Mouse (Mus musculus) neural tube, embryonic 12.5 days (tissue): ENCODE results near the gene Stn1. TPM values are rescaled to one million over a fixed set of nuclear protein-coding genes. Genes with fewer than 3 reads are reported as not detected.

Source experiments
- ATAC-seq: fragments of 200-750 bp; cut with Nextera tagmentation; 2 replicates; pipeline ENCODE4 v1.8.0; 2017; ENCODE audit warnings: low read depth, mild to moderate bottlenecking, moderate TSS enrichment, moderate library complexity; ENCODE audit not compliant: low FRiP score
- H3K27ac ChIP-seq: fragments of 300-500 bp; sonication (generic); 2 replicates; pipeline ENCODE4 v1.5.1; 2016
- H3K27me3 ChIP-seq: fragments of 300-500 bp; sonication (generic); replicated peaks from 2 replicates; pipeline ENCODE4 v1.6.1; 2016; ENCODE audit warnings: mild to moderate bottlenecking
- H3K36me3 ChIP-seq: fragments of 300-500 bp; sonication (generic); 2 replicates; pipeline ENCODE4 v1.6.1; 2016; ENCODE audit warnings: mild to moderate bottlenecking
- H3K4me1 ChIP-seq: fragments of 300-500 bp; sonication (generic); 2 replicates; pipeline ENCODE4 v1.6.1; 2016
- H3K4me2 ChIP-seq: fragments of 300-500 bp; sonication (generic); replicated peaks from 2 replicates; pipeline ENCODE4 v1.6.1; 2016; ENCODE audit warnings: mild to moderate bottlenecking
- H3K4me3 ChIP-seq: fragments of 300-500 bp; sonication (generic); 2 replicates; pipeline ENCODE4 v1.5.1; 2016
- H3K9ac ChIP-seq: fragments of 300-500 bp; sonication (generic); 2 replicates; pipeline ENCODE4 v1.6.1; 2016; ENCODE audit warnings: mild to moderate bottlenecking
- H3K9me3 ChIP-seq: fragments of 300-500 bp; sonication (generic); 2 replicates; pipeline ENCODE4 v1.6.1; 2016; ENCODE audit warnings: mild to moderate bottlenecking
- WGBS: fragments of 180-500 bp; shearing (Covaris S2); methylation state at CpG from one replicate; pipeline ENCODE4 v1.1.7; 2016; 5-methylcytosine and 5-hydroxymethylcytosine counted together
- polyA plus RNA-seq: library from polyadenylated mRNA; unstranded; fragments of >200 nt; fragmentation: Nextera tagmentation; extraction: Ambion mirVana; gene quantifications from 2 replicates; pipeline ENCODE4 v1.2.1, GENCODE M21; 2016

Gene Stn1
- polyA plus RNA-seq, 1 experiment from 2014 or later: 38.4 TPM

- H3K9ac ChIP-seq: no peak overlapping the region
- no peaks in the 10 kb centered on the region for H3K4me1 ChIP-seq
- 75% methylated on average over 13 of the region's 13 CpGs for WGBS
- H3K27ac ChIP-seq: no peak overlapping the region
- no peak for ATAC-seq
- H3K4me2 ChIP-seq: no peak overlapping the region
- no peaks in the 10 kb centered on the region for H3K36me3 ChIP-seq
- H3K9me3 ChIP-seq: no peaks in the 10 kb centered on the region
- no peak overlapping the region for H3K4me3 ChIP-seq
- no peaks in the 10 kb centered on the region for H3K27me3 ChIP-seq
Measured at GRCm38 (mm10) chr19:47563715-47564114, 26.4 kb upstream of the Stn1 start.

GRCm38 (mm10) chr19:47561996-47562441 lies 24.7 kb upstream of the Stn1 start:
- ATAC-seq: no peak
- no peak overlapping the region for H3K27ac ChIP-seq
- H3K27me3 ChIP-seq: no peaks in the 10 kb centered on the region
- H3K4me1 ChIP-seq: no peaks in the 10 kb centered on the region
- H3K4me2 ChIP-seq: no peak overlapping the region
- H3K4me3 ChIP-seq: no peak overlapping the region
- no peaks in the 10 kb centered on the region for H3K9me3 ChIP-seq
- no peak overlapping the region for H3K9ac ChIP-seq
- H3K36me3 ChIP-seq: no peaks in the 10 kb centered on the region
- WGBS: 82% methylated on average over 5 of the region's 5 CpGs

GRCm38 (mm10) chr19:47560544-47561161 lies 23.3 kb upstream of the Stn1 start:
- Histone ChIP-seq H3K9ac (no peak overlapping the region), H3K4me1 (no peaks in the 10 kb centered on the region), H3K36me3 (no peaks in the 10 kb centered on the region), H3K9me3 (no peaks in the 10 kb centered on the region), H3K27ac (no peak overlapping the region), H3K27me3 (no peaks in the 10 kb centered on the region), H3K4me2 (no peak overlapping the region), H3K4me3 (no peak overlapping the region)
- WGBS: 84% methylated on average over 12 of the region's 12 CpGs
- no peak for ATAC-seq

- Histone ChIP-seq H3K27me3 (no peaks in the 10 kb centered on the region), H3K4me3 (no peak overlapping the region), H3K27ac (no peak overlapping the region), H3K9me3 (no peaks in the 10 kb centered on the region), H3K4me1 (no peaks in the 10 kb centered on the region), H3K4me2 (no peak overlapping the region), H3K9ac (no peak overlapping the region), H3K36me3 (no peaks in the 10 kb centered on the region)
- WGBS: 80% methylated on average over 14 of the region's 14 CpGs
- no peak for ATAC-seq
Measured at GRCm38 (mm10) chr19:47559751-47560512, 22.6 kb upstream of the Stn1 start.

GRCm38 (mm10) chr19:47559145-47559544 lies 21.8 kb upstream of the Stn1 start:
- WGBS: 84% methylated on average over 5 of the region's 5 CpGs
- Histone ChIP-seq H3K9me3 (no peaks in the 10 kb centered on the region), H3K9ac (no peak overlapping the region), H3K27me3 (no peaks in the 10 kb centered on the region), H3K4me1 (no peaks in the 10 kb centered on the region), H3K36me3 (no peaks in the 10 kb centered on the region), H3K4me2 (no peak overlapping the region), H3K4me3 (no peak overlapping the region), H3K27ac (no peak overlapping the region)
- ATAC-seq: no peak

GRCm38 (mm10) chr19:47549584-47549983 lies 12.3 kb upstream of the Stn1 start:
- no peaks in the 10 kb centered on the region for H3K4me1 ChIP-seq
- H3K9ac ChIP-seq: no peak overlapping the region
- no peaks in the 10 kb centered on the region for H3K9me3 ChIP-seq
- no peak overlapping the region for H3K27ac ChIP-seq
- H3K4me3 ChIP-seq: no peak overlapping the region
- H3K4me2 ChIP-seq: no peak overlapping the region
- WGBS: 80% methylated on average over 4 of the region's 4 CpGs
- no peaks in the 10 kb centered on the region for H3K36me3 ChIP-seq
- ATAC-seq: no peak
- H3K27me3 ChIP-seq: no peaks in the 10 kb centered on the region

- H3K27ac ChIP-seq: no peak overlapping the region
- 83% methylated on average over 9 of the region's 9 CpGs for WGBS
Measured at GRCm38 (mm10) chr19:47549174-47549573, 11.9 kb upstream of the Stn1 start.

GRCm38 (mm10) chr19:47548432-47549076 lies 11.2 kb upstream of the Stn1 start:
- no peak for ATAC-seq
- no peaks in the 10 kb centered on the region for H3K9me3 ChIP-seq
- H3K9ac ChIP-seq: no peak overlapping the region
- H3K4me2 ChIP-seq: no peak overlapping the region
- no peaks in the 10 kb centered on the region for H3K27me3 ChIP-seq
- H3K4me1 ChIP-seq: no peaks in the 10 kb centered on the region
- 92% methylated on average over 11 of the region's 11 CpGs for WGBS
- no peak overlapping the region for H3K4me3 ChIP-seq
- H3K36me3 ChIP-seq: no peaks in the 10 kb centered on the region
- H3K27ac ChIP-seq: no peak overlapping the region

More at GRCm38 (mm10) chr19:47549174-47549573, 11.9 kb upstream of the Stn1 start:
- no peak for ATAC-seq
- Histone ChIP-seq H3K9me3 (no peaks in the 10 kb centered on the region), H3K4me1 (no peaks in the 10 kb centered on the region), H3K4me3 (no peak overlapping the region), H3K36me3 (no peaks in the 10 kb centered on the region), H3K9ac (no peak overlapping the region), H3K27me3 (no peaks in the 10 kb centered on the region), H3K4me2 (no peak overlapping the region)

- Histone ChIP-seq H3K36me3 (no peaks in the 10 kb centered on the region), H3K4me1 (no peaks in the 10 kb centered on the region), H3K4me3 (no peak overlapping the region), H3K27me3 (no peaks in the 10 kb centered on the region), H3K9ac (no peak overlapping the region), H3K9me3 (no peaks in the 10 kb centered on the region), H3K27ac (no peak overlapping the region), H3K4me2 (no peak overlapping the region)
- ATAC-seq: no peak
Measured at GRCm38 (mm10) chr19:47545528-47545927, 8.2 kb upstream of the Stn1 start.

GRCm38 (mm10) chr19:47545055-47545454 lies 7.7 kb upstream of the Stn1 start:
- no peak overlapping the region for H3K9ac ChIP-seq
- H3K4me2 ChIP-seq: no peak overlapping the region
- H3K27me3 ChIP-seq: no peaks in the 10 kb centered on the region
- H3K4me1 ChIP-seq: no peaks in the 10 kb centered on the region
- WGBS: 51% methylated on average over 3 of the region's 3 CpGs
- H3K4me3 ChIP-seq: no peak overlapping the region
- no peak overlapping the region for H3K27ac ChIP-seq
- H3K36me3 ChIP-seq: no peaks in the 10 kb centered on the region
- H3K9me3 ChIP-seq: no peaks in the 10 kb centered on the region
- no peak for ATAC-seq

- WGBS: 73% methylated on average over 7 of the region's 7 CpGs
- Histone ChIP-seq H3K4me3 (no peak overlapping the region), H3K9ac (no peak overlapping the region), H3K4me2 (no peak overlapping the region), H3K9me3 (no peaks in the 10 kb centered on the region), H3K4me1 (peaks cover 5% of the 10 kb centered on the region; the same call in 1 of the 2 replicates), H3K36me3 (no peaks in the 10 kb centered on the region), H3K27ac (no peak overlapping the region), H3K27me3 (no peaks in the 10 kb centered on the region)
- no peak for ATAC-seq
Measured at GRCm38 (mm10) chr19:47542441-47542840, 5.1 kb upstream of the Stn1 start.

- WGBS: 17% methylated on average over 6 of the region's 6 CpGs
- Histone ChIP-seq H3K4me1 (peaks cover 15% of the 10 kb centered on the region; the same call in 1 of the 2 replicates), H3K4me3 (no peak overlapping the region), H3K36me3 (no peaks in the 10 kb centered on the region), H3K9ac (no peak overlapping the region), H3K9me3 (no peaks in the 10 kb centered on the region), H3K27me3 (no peaks in the 10 kb centered on the region), H3K27ac (no peak overlapping the region), H3K4me2 (no peak overlapping the region)
- ATAC-seq: no peak
Measured at GRCm38 (mm10) chr19:47538801-47539200, 1.5 kb upstream of the Stn1 start.
